Mouse (Mus musculus) CD8-positive naive resting alpha-beta T cell, adult 57 days (primary cell): Measurements from ENCODE around the gene Gm8369. TPM values are rescaled to one million over a fixed set of nuclear protein-coding genes. Genes with fewer than 3 reads are reported as not detected.

Experiments
- total RNA-seq: library from RNA; stranded (reverse); gene quantifications from one replicate; pipeline ENCODE4 v1.2.4, GENCODE M21; 2023

Gm8369 gene
- 328 TPM for total RNA-seq

GRCm38 (mm10) chr19:11485746-11486145 lies at the start of gene Gm8369:
Gene Gm8369, plus strand, starts transcription at chr19:11485938.

GRCm38 (mm10) chr19:11443338-11443737 lies 42.4 kb upstream of the Gm8369 start, which contains the start of gene Ms4a4b:
Gene Ms4a4b, plus strand, starts transcription at chr19:11443553.

GRCm38 (mm10) chr19:11469215-11469614 lies 16.5 kb upstream of the Gm8369 start, which contains the start of gene Ms4a6c:
Gene Ms4a6c, plus strand, starts transcription at chr19:11469366.

DNA sequence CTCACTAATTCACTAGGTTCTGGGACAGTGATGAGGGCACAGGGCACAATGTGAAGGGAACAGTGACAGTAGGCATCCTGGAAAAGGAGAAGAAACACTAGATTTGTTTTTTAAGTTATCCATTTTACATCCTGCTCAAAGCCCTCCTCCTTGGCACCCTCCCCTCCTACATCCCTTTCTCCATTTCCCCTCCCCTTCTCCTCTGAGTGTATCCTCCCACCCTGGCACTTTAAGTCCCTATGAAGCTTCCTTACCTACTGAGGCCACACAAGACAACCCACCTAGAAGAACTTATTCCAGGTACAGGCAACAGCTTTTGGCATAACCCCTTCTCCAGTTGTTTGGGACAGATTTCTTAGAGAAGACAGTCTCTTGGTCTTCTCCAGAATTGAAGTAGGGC lies 30.5 kb downstream of the Gm8369 start, which contains the start of gene Ms4a6b:
Gene Ms4a6b, plus strand, starts transcription at position 267 of the 400 bp plus-strand sequence.

GRCm38 (mm10) chr19:11536593-11536992 lies 50.9 kb downstream of the Gm8369 start, which contains the start of gene Ms4a4d:
Gene Ms4a4d, plus strand, starts transcription at chr19:11536801.

Other genes with a start within 250 kb of the Gm8369 start
- gene Ms4a1, start 219.7 kb upstream of the Gm8369 start, total RNA-seq: 44.6 TPM
- gene Ms4a5, start 202.1 kb upstream of the Gm8369 start, total RNA-seq: not detected
- gene Ms4a14, start 171.5 kb upstream of the Gm8369 start, total RNA-seq: not detected
- 0.61 TPM for gene Ms4a7, start 149.8 kb upstream of the Gm8369 start, total RNA-seq
- 1.5 TPM for gene Ms4a4a, start 110.4 kb upstream of the Gm8369 start, total RNA-seq
- 53.2 TPM for gene Ms4a4c, start 81.2 kb upstream of the Gm8369 start, total RNA-seq
- 937 TPM for gene Ms4a4b, start 42.4 kb upstream of the Gm8369 start, total RNA-seq
- gene Ms4a6c, start 16.6 kb upstream of the Gm8369 start, total RNA-seq: 33.8 TPM
- 604 TPM for gene Ms4a6b, start 30.6 kb downstream of the Gm8369 start, total RNA-seq
- gene Ms4a4d, start 50.9 kb downstream of the Gm8369 start, total RNA-seq: not detected
- 8.6 TPM for gene Ms4a6d, start 118.9 kb downstream of the Gm8369 start, total RNA-seq
- not detected for gene Ms4a2, start 137.8 kb downstream of the Gm8369 start, total RNA-seq
- not detected for gene Ms4a3, start 154.9 kb downstream of the Gm8369 start, total RNA-seq
- gene Oosp2, start 174.6 kb downstream of the Gm8369 start, total RNA-seq: not detected
- gene Oosp1, start 205.2 kb downstream of the Gm8369 start, total RNA-seq: not detected
- gene Oosp3, start 211.1 kb downstream of the Gm8369 start, total RNA-seq: not detected